Mouse (Mus musculus) megakaryocyte, embryonic 14.5 days (primary cell): ENCODE measurements at regions not wholly inside any gene's neighbourhood (a gene's known extent, or its start where the extent isn't known, plus 50 kb on each side); places are given as distances from the start of the nearest gene placed in this dataset.

Source experiments
- FLI1 ChIP-seq: IDR thresholded peaks from 2 replicates; pipeline ENCODE4 v1.6.1; 2012; ENCODE audit warnings: low read length, inconsistent platforms, mixed read lengths
- GATA1 ChIP-seq: IDR thresholded peaks from 3 replicates; pipeline ENCODE4 v1.6.1; 2012; ENCODE audit warnings: mixed read lengths, low read length, inconsistent platforms, borderline replicate concordance

DNA sequence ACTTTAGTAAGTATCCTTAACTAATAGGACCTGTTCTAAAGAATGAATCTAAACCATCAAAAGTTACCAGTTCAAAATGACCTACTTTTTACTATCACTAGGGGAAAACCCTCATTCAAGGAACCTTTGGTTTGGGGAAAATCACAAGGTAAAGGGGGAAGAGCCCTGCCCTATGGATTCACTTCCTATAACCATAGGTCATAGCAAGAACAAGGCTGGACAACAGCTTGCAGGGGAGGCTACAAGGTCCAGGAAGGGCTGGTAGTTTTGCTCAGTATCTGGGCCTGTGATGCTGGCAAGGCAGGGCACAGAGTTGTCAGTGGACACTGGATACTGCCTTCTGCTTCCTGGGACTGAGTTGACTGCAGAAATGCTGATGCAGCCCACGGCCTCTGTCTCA lies 109.1 kb upstream of the Peli1 start:
- TF ChIP-seq GATA1 = no peak
- TF ChIP-seq FLI1 = no peak
